Mouse (Mus musculus): Measurements from ENCODE around the gene Kank3. TPM values are rescaled to one million over a fixed set of nuclear protein-coding genes. Genes with fewer than 3 reads are reported as not detected.

The Kank3 gene
- polyA plus RNA-seq (2014; fragmentation: Nextera tagmentation; extraction: Ambion mirVana): 30.4 and 31.1 TPM in 2 replicates

DNA sequence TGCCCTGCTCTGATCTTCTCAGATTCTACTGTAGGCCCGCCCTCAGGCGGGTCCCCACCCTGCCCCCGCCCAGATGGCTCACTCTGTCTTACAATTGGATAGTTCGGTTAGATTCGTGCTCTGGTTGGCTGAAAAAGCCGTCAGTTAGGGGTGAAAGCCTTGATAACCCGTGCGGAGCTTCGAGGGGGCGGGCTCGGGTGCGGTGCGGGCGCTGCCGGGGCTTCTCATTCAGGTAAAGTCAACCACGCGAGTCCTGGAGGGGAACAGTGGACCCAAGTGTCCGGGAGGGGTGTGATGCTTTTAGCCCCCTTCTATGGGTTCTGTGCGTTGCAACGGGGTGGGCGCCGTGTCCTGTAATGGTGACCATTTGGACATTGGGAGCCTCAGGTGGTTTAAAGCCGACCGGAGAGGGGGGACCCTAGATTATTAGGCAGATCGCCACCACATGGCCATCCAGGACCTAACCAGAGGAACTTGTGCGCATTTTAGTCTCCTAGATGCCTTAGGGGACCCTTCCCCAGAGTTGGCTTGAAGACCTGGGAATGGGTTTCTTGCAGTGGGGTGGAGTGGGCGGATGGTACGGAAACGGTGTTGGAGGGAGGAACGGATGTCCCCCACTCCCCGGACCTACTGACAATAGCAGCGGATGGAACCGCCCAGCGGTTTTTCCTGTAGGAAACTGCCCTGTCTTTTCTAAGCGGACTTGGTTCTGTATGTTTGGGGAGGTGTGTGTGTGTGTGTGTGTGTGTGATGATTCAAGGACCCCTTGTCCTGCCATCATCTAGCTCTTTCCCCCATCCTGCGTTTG lies at the start of gene Kank3:
Gene Kank3, plus strand, starts transcription at position 186 of the 808 bp plus-strand sequence.
- ATAC-seq (replicated peaks; ENCODE audit: low FRiP score): peak; percentile 96
- WGBS: 1% methylated on average over 36 of the region's 36 CpGs
- no peak within 1 kb of the TSS for H3K27ac ChIP-seq (ENCODE audit: low read depth, low read length)

DNA sequence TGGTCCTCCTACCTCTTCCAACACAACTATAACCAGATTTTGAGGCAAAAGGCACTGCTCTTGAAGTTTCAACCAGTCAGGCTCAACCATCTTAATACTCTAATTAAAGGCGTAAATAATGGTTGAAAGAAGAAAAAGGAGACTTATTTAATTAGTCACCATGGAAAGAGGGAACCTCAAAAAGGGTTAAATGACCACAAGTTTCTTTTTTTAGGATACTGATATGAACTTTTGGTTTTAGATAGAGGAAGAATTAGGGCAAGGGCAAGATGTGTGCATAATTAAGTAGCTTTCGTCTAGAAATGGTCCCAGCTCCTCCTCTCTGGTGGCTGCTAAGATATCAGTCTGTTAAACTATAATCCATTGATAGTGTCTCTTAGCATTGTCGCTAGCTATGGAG lies 43.9 kb upstream of the Kank3 start:
- Histone ChIP-seq H3K36me3 (ENCODE audit: control insufficient read depth, insufficient read depth, low read length) (no peaks in the 10 kb centered on the region), H3K27ac (ENCODE audit: low read depth, low read length) (no peak overlapping the region), H3K9me3 (ENCODE audit: control insufficient read depth, low read length) (no peaks in the 10 kb centered on the region), H3K9ac (ENCODE audit: low read length) (no peak overlapping the region), H3K4me3 (ENCODE audit: low read depth, low read length) (no peak overlapping the region), H3K27me3 (ENCODE audit: control insufficient read depth, insufficient read depth, low read length) (no peaks in the 10 kb centered on the region), H3K4me2 (ENCODE audit: low read depth, low read length, severe bottlenecking) (no peak overlapping the region), H3K4me1 (replicated peaks; ENCODE audit: control insufficient read depth, insufficient read depth, low read length) (no peaks in the 10 kb centered on the region)
- no peak for ATAC-seq (replicated peaks; ENCODE audit: low FRiP score)
- WGBS: 73% methylated on average over 3 of the region's 3 CpGs
- DNase-seq (ENCODE audit: low spot score): no peak

More for the DNA sequence above, at the start of gene Kank3:
- Histone ChIP-seq H3K9ac (ENCODE audit: low read length) (peak within 1 kb of the TSS; percentile 41), H3K4me2 (ENCODE audit: low read depth, low read length, severe bottlenecking) (peak within 1 kb of the TSS; percentile 75), H3K27me3 (ENCODE audit: control insufficient read depth, insufficient read depth, low read length) (peaks cover 2% of the 10 kb centered on the region; the same call in 1 of the 2 replicates), H3K36me3 (ENCODE audit: control insufficient read depth, insufficient read depth, low read length) (no peaks in the 10 kb centered on the region), H3K4me1 (replicated peaks; ENCODE audit: control insufficient read depth, insufficient read depth, low read length) (no peaks in the 10 kb centered on the region), H3K9me3 (ENCODE audit: control insufficient read depth, low read length) (no peaks in the 10 kb centered on the region), H3K4me3 (ENCODE audit: low read depth, low read length) (peak within 1 kb of the TSS; percentile 50)
- peak; percentile 93 for DNase-seq (ENCODE audit: low spot score)

GRCm38 (mm10) chr17:33771617-33772016 lies 38.7 kb upstream of the Kank3 start:
- ATAC-seq (replicated peaks; ENCODE audit: low FRiP score) (no peak), DNase-seq (ENCODE audit: low spot score) (no peak)
- Histone ChIP-seq H3K9ac (ENCODE audit: low read length) (no peak overlapping the region), H3K4me2 (ENCODE audit: low read depth, low read length, severe bottlenecking) (no peak overlapping the region), H3K27ac (ENCODE audit: low read depth, low read length) (no peak overlapping the region), H3K4me3 (ENCODE audit: low read depth, low read length) (no peak overlapping the region), H3K9me3 (ENCODE audit: control insufficient read depth, low read length) (no peaks in the 10 kb centered on the region), H3K27me3 (ENCODE audit: control insufficient read depth, insufficient read depth, low read length) (no peaks in the 10 kb centered on the region), H3K4me1 (replicated peaks; ENCODE audit: control insufficient read depth, insufficient read depth, low read length) (no peaks in the 10 kb centered on the region), H3K36me3 (ENCODE audit: control insufficient read depth, insufficient read depth, low read length) (no peaks in the 10 kb centered on the region)
- WGBS: 91% methylated on average over 4 of the region's 4 CpGs

DNA sequence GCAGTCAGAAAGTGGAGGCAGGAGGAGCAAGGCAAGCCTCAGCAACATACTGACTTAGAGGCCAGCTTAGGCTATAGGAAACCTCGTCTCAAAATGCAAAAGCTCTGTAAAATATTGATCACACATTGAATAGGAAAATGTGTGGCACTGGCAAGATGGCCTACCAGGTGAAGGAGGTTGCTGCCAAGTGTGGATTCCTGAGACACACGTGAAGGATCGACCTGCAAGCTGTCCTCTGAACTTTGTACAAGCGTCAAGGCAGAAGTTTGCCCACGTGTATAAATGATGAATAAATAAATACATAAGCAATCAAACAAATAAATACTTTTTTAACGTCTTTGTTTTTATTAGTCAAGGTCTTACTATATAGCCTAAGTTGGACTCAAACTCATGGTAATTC lies 36.9 kb upstream of the Kank3 start:
- Histone ChIP-seq H3K4me1 (replicated peaks; ENCODE audit: control insufficient read depth, insufficient read depth, low read length) (no peaks in the 10 kb centered on the region), H3K4me3 (ENCODE audit: low read depth, low read length) (no peak overlapping the region), H3K4me2 (ENCODE audit: low read depth, low read length, severe bottlenecking) (no peak overlapping the region), H3K27ac (ENCODE audit: low read depth, low read length) (no peak overlapping the region), H3K9ac (ENCODE audit: low read length) (no peak overlapping the region), H3K36me3 (ENCODE audit: control insufficient read depth, insufficient read depth, low read length) (no peaks in the 10 kb centered on the region), H3K27me3 (ENCODE audit: control insufficient read depth, insufficient read depth, low read length) (no peaks in the 10 kb centered on the region), H3K9me3 (ENCODE audit: control insufficient read depth, low read length) (no peaks in the 10 kb centered on the region)
- 84% methylated on average over 6 of the region's 6 CpGs for WGBS
- no peak for ATAC-seq (replicated peaks; ENCODE audit: low FRiP score)
- no peak for DNase-seq (ENCODE audit: low spot score)

GRCm38 (mm10) chr17:33773871-33774572 lies 36.3 kb upstream of the Kank3 start:
- H3K27me3 ChIP-seq (ENCODE audit: control insufficient read depth, insufficient read depth, low read length): no peaks in the 10 kb centered on the region
- WGBS: 90% methylated on average over 6 of the region's 6 CpGs

DNA sequence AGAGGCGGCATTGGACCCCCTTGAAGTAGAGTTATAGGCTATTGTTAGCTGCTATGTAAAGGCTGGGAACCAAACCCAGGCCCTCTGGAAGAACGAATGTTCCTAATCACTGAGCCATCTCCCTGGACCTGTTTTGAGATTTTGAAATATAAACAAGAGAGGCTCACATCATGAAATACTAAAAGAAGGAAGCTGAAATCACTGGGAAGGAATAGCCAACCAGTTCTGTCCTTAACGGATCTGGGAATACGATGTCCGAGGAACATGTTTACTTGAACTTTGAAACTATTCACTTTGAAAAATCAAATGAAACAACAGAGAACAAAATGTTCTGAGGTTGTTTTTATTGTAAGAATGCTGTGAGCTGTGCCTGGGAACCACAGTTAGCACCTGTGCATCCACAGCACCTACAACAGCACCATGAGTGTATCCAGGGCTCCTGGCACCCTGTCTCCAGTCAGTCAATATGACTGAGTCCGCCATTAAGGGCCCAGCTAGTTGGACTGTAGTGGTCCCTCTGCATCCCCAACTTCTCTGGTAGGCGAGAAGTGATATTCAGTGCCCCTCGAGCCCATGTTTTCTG lies 35.7 kb upstream of the Kank3 start:
- no peak overlapping the region for H3K27ac ChIP-seq (ENCODE audit: low read depth, low read length)
- no peak overlapping the region for H3K9ac ChIP-seq (ENCODE audit: low read length)
- no peaks in the 10 kb centered on the region for H3K9me3 ChIP-seq (ENCODE audit: control insufficient read depth, low read length)
- H3K27me3 ChIP-seq (ENCODE audit: control insufficient read depth, insufficient read depth, low read length): no peaks in the 10 kb centered on the region
- H3K36me3 ChIP-seq (ENCODE audit: control insufficient read depth, insufficient read depth, low read length): no peaks in the 10 kb centered on the region
- no peak overlapping the region for H3K4me3 ChIP-seq (ENCODE audit: low read depth, low read length)
- no peak for DNase-seq (ENCODE audit: low spot score)
- WGBS: 90% methylated on average over 8 of the region's 8 CpGs
- ATAC-seq (replicated peaks; ENCODE audit: low FRiP score): no peak
- H3K4me2 ChIP-seq (ENCODE audit: low read depth, low read length, severe bottlenecking): no peak overlapping the region
- H3K4me1 ChIP-seq (replicated peaks; ENCODE audit: control insufficient read depth, insufficient read depth, low read length): no peaks in the 10 kb centered on the region

More at GRCm38 (mm10) chr17:33773871-33774572, 36.3 kb upstream of the Kank3 start:
- Histone ChIP-seq H3K36me3 (ENCODE audit: control insufficient read depth, insufficient read depth, low read length) (no peaks in the 10 kb centered on the region), H3K27ac (ENCODE audit: low read depth, low read length) (no peak overlapping the region), H3K9me3 (ENCODE audit: control insufficient read depth, low read length) (no peaks in the 10 kb centered on the region), H3K4me2 (ENCODE audit: low read depth, low read length, severe bottlenecking) (no peak overlapping the region), H3K9ac (ENCODE audit: low read length) (no peak overlapping the region), H3K4me3 (ENCODE audit: low read depth, low read length) (no peak overlapping the region), H3K4me1 (replicated peaks; ENCODE audit: control insufficient read depth, insufficient read depth, low read length) (no peaks in the 10 kb centered on the region)
- no peak for DNase-seq (ENCODE audit: low spot score)
- ATAC-seq (replicated peaks; ENCODE audit: low FRiP score): no peak

- Histone ChIP-seq H3K27me3 (ENCODE audit: control insufficient read depth, insufficient read depth, low read length) (no peaks in the 10 kb centered on the region), H3K4me2 (ENCODE audit: low read depth, low read length, severe bottlenecking) (no peak overlapping the region), H3K27ac (ENCODE audit: low read depth, low read length) (no peak overlapping the region), H3K36me3 (ENCODE audit: control insufficient read depth, insufficient read depth, low read length) (no peaks in the 10 kb centered on the region), H3K4me1 (replicated peaks; ENCODE audit: control insufficient read depth, insufficient read depth, low read length) (no peaks in the 10 kb centered on the region), H3K9me3 (ENCODE audit: control insufficient read depth, low read length) (no peaks in the 10 kb centered on the region), H3K4me3 (ENCODE audit: low read depth, low read length) (no peak overlapping the region), H3K9ac (ENCODE audit: low read length) (no peak overlapping the region)
- DNase-seq (ENCODE audit: low spot score) (no peak), ATAC-seq (replicated peaks; ENCODE audit: low FRiP score) (no peak)
- WGBS: 91% methylated on average over 4 of the region's 4 CpGs
Observed at GRCm38 (mm10) chr17:33775287-33775686, 35.0 kb upstream of the Kank3 start.

DNA sequence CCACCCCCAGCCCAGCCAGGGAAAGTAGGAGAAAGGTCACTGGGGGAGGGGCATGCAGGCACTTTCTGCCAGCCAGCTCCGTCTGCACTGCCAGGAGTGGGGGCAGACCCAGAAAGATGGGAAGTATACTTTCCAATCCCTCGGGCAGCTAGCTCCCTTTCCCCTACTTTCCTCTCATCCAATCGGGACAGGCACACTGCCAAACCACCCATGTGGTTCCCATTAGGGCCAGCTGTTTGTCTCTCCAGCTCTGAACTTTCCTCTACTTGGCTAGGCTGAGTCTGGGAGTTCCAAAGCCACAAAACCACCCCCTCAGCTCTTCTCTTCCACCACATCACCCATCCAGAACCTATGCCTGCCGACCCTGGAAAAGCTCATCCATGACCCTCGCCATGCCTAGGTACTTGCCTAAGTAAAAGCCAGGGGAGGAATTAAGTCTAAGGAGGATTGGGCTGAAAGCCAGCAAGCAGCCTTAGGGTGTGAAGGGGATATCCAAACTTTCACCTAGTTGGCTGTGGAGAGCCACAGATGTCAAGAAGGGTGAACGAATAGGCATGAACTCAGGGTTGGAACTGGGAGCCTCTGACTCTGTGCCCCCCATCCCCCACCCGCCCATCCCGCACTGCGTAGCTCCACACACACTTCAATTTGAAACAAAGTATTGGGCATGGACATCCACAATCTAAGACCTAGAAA lies 30.9 kb upstream of the Kank3 start:
- Histone ChIP-seq H3K4me1 (replicated peaks; ENCODE audit: control insufficient read depth, insufficient read depth, low read length) (0 out of 2 replicates have a peak, but pooled peaks cover 2% of the 10 kb centered on the region), H3K27ac (ENCODE audit: low read depth, low read length) (no peak overlapping the region), H3K4me2 (ENCODE audit: low read depth, low read length, severe bottlenecking) (peak overlapping the region; percentile 12; the same call in 1 of the 2 replicates), H3K9me3 (ENCODE audit: control insufficient read depth, low read length) (no peaks in the 10 kb centered on the region), H3K9ac (ENCODE audit: low read length) (no peak overlapping the region), H3K36me3 (ENCODE audit: control insufficient read depth, insufficient read depth, low read length) (no peaks in the 10 kb centered on the region), H3K27me3 (ENCODE audit: control insufficient read depth, insufficient read depth, low read length) (no peaks in the 10 kb centered on the region), H3K4me3 (ENCODE audit: low read depth, low read length) (no peak overlapping the region)
- DNase-seq (ENCODE audit: low spot score) (peak; percentile 72), ATAC-seq (replicated peaks; ENCODE audit: low FRiP score) (no peak)
- WGBS: 66% methylated on average over 9 of the region's 9 CpGs
